Mouse (Mus musculus) C2C12 (cell line): ENCODE measurements at regions not wholly inside any gene's neighbourhood (a gene's known extent, or its start where the extent isn't known, plus 50 kb on each side); places are given as distances from the start of the nearest gene placed in this dataset.

ENCODE experiments used
- CEBPB ChIP-seq: IDR thresholded peaks from one replicate; pipeline ENCODE4 v1.6.1; 2011; ENCODE audit warnings: low read depth, mild to moderate bottlenecking, control low read depth, moderate library complexity
- CTCF ChIP-seq: IDR thresholded peaks from one replicate; pipeline ENCODE4 v1.5.1; 2011; ENCODE audit not compliant: control insufficient read depth, insufficient read depth, insufficient read length
- MAX ChIP-seq: IDR thresholded peaks from one replicate; pipeline ENCODE4 v1.6.1; 2011; ENCODE audit warnings: mild to moderate bottlenecking, control low read depth
- MYOD1 ChIP-seq: IDR thresholded peaks from one replicate; pipeline ENCODE4 v1.6.1; 2011; ENCODE audit warnings: low read depth; ENCODE audit not compliant: control insufficient read depth, insufficient read length
- USF1 ChIP-seq: IDR thresholded peaks from one replicate; pipeline ENCODE4 v1.6.1; 2011; ENCODE audit warnings: low read depth, mild to moderate bottlenecking, control low read depth, moderate library complexity

DNA sequence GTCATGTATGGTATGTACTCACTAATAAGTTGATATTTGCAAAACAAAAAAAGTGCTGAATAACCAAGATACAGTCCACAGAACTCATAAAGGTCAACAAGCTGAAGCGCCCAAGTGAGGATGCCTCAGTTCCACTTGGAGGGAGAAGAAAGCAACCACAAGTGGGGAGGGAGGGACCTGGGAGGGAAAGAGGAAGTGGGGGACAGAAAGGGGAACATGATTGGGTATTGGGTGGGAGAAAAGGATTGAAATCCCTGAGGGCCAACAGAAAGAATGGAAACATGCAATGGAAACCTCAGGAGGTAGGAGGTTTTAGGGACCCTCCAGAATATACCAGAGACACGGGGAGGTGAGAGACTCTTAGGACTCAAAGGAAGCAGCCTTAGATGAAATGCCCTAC, 2777.2 kb downstream of the 9330182O14Rik start:
- TF ChIP-seq MAX (no peak), CTCF (no peak), MYOD1 (no peak), CEBPB (no peak), USF1 (no peak)
